Mouse (Mus musculus): ENCODE data around the gene Fv1. TPM values are rescaled to one million over a fixed set of nuclear protein-coding genes. Genes with fewer than 3 reads are reported as not detected.
"Not testable (repeated sequence)": the region's sequence is repeated elsewhere in the genome, so short reads cannot be mapped to it uniquely, and the experiment has no call there.

The Fv1 gene
- total RNA-seq (2021) = 12.2 and 16.6 TPM in 2 replicates
- long read RNA-seq, partial matches to known transcripts = 0 of 1 reads
- long read RNA-seq, other reads (novel, unspliced or antisense) = 0 of 1 reads

GRCm38 (mm10) chr4:147868450-147869031 lies at the start of gene Fv1, which contains the start of gene Miip:
Gene Fv1 (plus strand): TSS chr4:147868979.
Gene Miip (minus strand): TSS chr4:147868816.
- DNase-seq = peak; percentile 92

- not testable (repeated sequence) for DNase-seq
Observed at GRCm38 (mm10) chr4:147819659-147820058, 49.1 kb upstream of the Fv1 start.

- not testable (repeated sequence) for DNase-seq
Observed at GRCm38 (mm10) chr4:147821414-147821813, 47.4 kb upstream of the Fv1 start.

GRCm38 (mm10) chr4:147824389-147824788 lies 44.4 kb upstream of the Fv1 start:
- DNase-seq = no peak

GRCm38 (mm10) chr4:147839282-147839681 lies 29.5 kb upstream of the Fv1 start:
- not testable (repeated sequence) for DNase-seq

GRCm38 (mm10) chr4:147842871-147843270 lies 25.9 kb upstream of the Fv1 start:
- DNase-seq = no peak

GRCm38 (mm10) chr4:147847614-147848583 lies 20.9 kb upstream of the Fv1 start, which contains the start of gene Zfp933:
Gene Zfp933 (minus strand): TSS chr4:147848366.
- DNase-seq = peak; percentile 45

GRCm38 (mm10) chr4:147848584-147848991 lies 20.2 kb upstream of the Fv1 start:
- DNase-seq = no peak

- DNase-seq = no peak
Observed at GRCm38 (mm10) chr4:147850776-147851175, 18.0 kb upstream of the Fv1 start.

- DNase-seq = no peak
Observed at GRCm38 (mm10) chr4:147862051-147862450, 6.7 kb upstream of the Fv1 start.

GRCm38 (mm10) chr4:147865651-147866050 lies 3.1 kb upstream of the Fv1 start:
- no peak for DNase-seq

GRCm38 (mm10) chr4:147866056-147866455 lies 2.7 kb upstream of the Fv1 start:
- DNase-seq = no peak

GRCm38 (mm10) chr4:147866793-147867192 lies 2.0 kb upstream of the Fv1 start:
- not testable (repeated sequence) for DNase-seq

- no peak for DNase-seq
Observed at GRCm38 (mm10) chr4:147867563-147868449, 973 bp upstream of the Fv1 start.

GRCm38 (mm10) chr4:147869238-147869637 lies 459 bp downstream of the Fv1 start:
- DNase-seq = no peak

GRCm38 (mm10) chr4:147875852-147876575 lies 7.2 kb downstream of the Fv1 start:
- no peak for DNase-seq

GRCm38 (mm10) chr4:147878537-147878936 lies 9.8 kb downstream of the Fv1 start:
- no peak for DNase-seq

- DNase-seq = no peak
Observed at GRCm38 (mm10) chr4:147879456-147879855, 10.7 kb downstream of the Fv1 start.

GRCm38 (mm10) chr4:147879865-147880264 lies 11.1 kb downstream of the Fv1 start:
- no peak for DNase-seq

- DNase-seq = no peak
Observed at GRCm38 (mm10) chr4:147881792-147882191, 13.0 kb downstream of the Fv1 start.

- DNase-seq = no peak
Observed at GRCm38 (mm10) chr4:147883041-147883440, 14.3 kb downstream of the Fv1 start.
